Mouse (Mus musculus): ENCODE data around the gene Ovca2.
"Not testable (repeated sequence)": the region's sequence is repeated elsewhere in the genome, so short reads cannot be mapped to it uniquely, and the experiment has no call there.

The Ovca2 gene

GRCm38 (mm10) chr11:75194850-75195461 is 16.3 kb upstream of the Ovca2 start:
- no peak for DNase-seq (ENCODE audit: low spot score in 2 of 2)

GRCm38 (mm10) chr11:75194121-75194849 is 15.7 kb upstream of the Ovca2 start:
- DNase-seq (ENCODE audit: low spot score in 2 of 2) = no peak

GRCm38 (mm10) chr11:75193256-75194071 is 14.8 kb upstream of the Ovca2 start, which contains the start of gene Rtn4rl1:
Gene Rtn4rl1 (plus strand): TSS chr11:75193783.
- peak; percentile 64 to 73 for DNase-seq (ENCODE audit: low spot score in 2 of 2)

GRCm38 (mm10) chr11:75192336-75193214 is 13.9 kb upstream of the Ovca2 start:
- DNase-seq (ENCODE audit: low spot score in 2 of 2) = peak in 1 of 2 experiments; percentile 73

GRCm38 (mm10) chr11:75191841-75192240 is 13.2 kb upstream of the Ovca2 start:
- DNase-seq (ENCODE audit: low spot score in 2 of 2) = no peak

- DNase-seq (ENCODE audit: low spot score in 2 of 2) = no peak
Observed at GRCm38 (mm10) chr11:75190905-75191441, 12.3 kb upstream of the Ovca2 start, which contains the start of gene Dph1. Gene Dph1 (minus strand): TSS chr11:75191241.

- peak; percentile 80 to 85 for DNase-seq (ENCODE audit: low spot score in 2 of 2)
Observed at GRCm38 (mm10) chr11:75190371-75190724, 11.7 kb upstream of the Ovca2 start.

GRCm38 (mm10) chr11:75189713-75190370 is 11.2 kb upstream of the Ovca2 start:
- peak in 1 of 2 experiments; percentile 7 for DNase-seq (ENCODE audit: low spot score in 2 of 2)

GRCm38 (mm10) chr11:75184986-75185385 is 6.4 kb upstream of the Ovca2 start:
- peak in 1 of 2 experiments; percentile 61 for DNase-seq (ENCODE audit: low spot score in 2 of 2)

- DNase-seq (ENCODE audit: low spot score in 2 of 2) = peak in 1 of 2 experiments; percentile 53
Observed at GRCm38 (mm10) chr11:75184573-75184972, 5.9 kb upstream of the Ovca2 start.

- peak; percentile 79 to 83 for DNase-seq (ENCODE audit: low spot score in 2 of 2)
Observed at GRCm38 (mm10) chr11:75183917-75184570, 5.4 kb upstream of the Ovca2 start.

GRCm38 (mm10) chr11:75178011-75178410 is 624 bp downstream of the Ovca2 start:
- DNase-seq (ENCODE audit: low spot score in 2 of 2) = peak in 1 of 2 experiments; percentile 32

- DNase-seq (ENCODE audit: low spot score in 2 of 2) = not testable (repeated sequence)
Observed at GRCm38 (mm10) chr11:75174574-75174973, 4.1 kb downstream of the Ovca2 start.

- DNase-seq (ENCODE audit: low spot score in 2 of 2) = no peak
Observed at GRCm38 (mm10) chr11:75173799-75174165, 4.9 kb downstream of the Ovca2 start.

- DNase-seq (ENCODE audit: low spot score in 2 of 2) = peak; percentile 96 to 97
Observed at GRCm38 (mm10) chr11:75173095-75173798, 5.4 kb downstream of the Ovca2 start.

- peak; percentile 74 to 83 for DNase-seq (ENCODE audit: low spot score in 2 of 2)
Observed at GRCm38 (mm10) chr11:75172151-75173094, 6.2 kb downstream of the Ovca2 start.

- no peak for DNase-seq (ENCODE audit: low spot score in 2 of 2)
Observed at GRCm38 (mm10) chr11:75171186-75171865, 7.3 kb downstream of the Ovca2 start.
